Mouse (Mus musculus) MEL (cell line): ENCODE measurements around the gene Mrpl58.

ENCODE experiments used
- HCFC1 ChIP-seq: IDR thresholded peaks from 2 replicates; pipeline ENCODE4 v1.6.1; 2012; ENCODE audit warnings: low read depth, mild to moderate bottlenecking, inconsistent platforms, low read length, improper control_type of control experiment, moderate library complexity
- POLR2A ChIP-seq, 2 experiments: IDR thresholded peaks; 2 replicates each; pipeline ENCODE4 v1.6.1; 2011 to 2012; ENCODE audit warnings: low read length in 2 of 2, mild to moderate bottlenecking in 2 of 2, control low read depth in 1 of 2, improper control_type of control experiment in 1 of 2, low read depth in 1 of 2, moderate library complexity in 1 of 2; ENCODE audit not compliant: control insufficient read depth in 1 of 2, insufficient read depth in 1 of 2, poor library complexity in 1 of 2
- ZC3H11A ChIP-seq: IDR thresholded peaks from 2 replicates; pipeline ENCODE4 v1.6.1; 2012; ENCODE audit warnings: low read depth, mild to moderate bottlenecking, inconsistent platforms, low read length, improper control_type of control experiment

DNA sequence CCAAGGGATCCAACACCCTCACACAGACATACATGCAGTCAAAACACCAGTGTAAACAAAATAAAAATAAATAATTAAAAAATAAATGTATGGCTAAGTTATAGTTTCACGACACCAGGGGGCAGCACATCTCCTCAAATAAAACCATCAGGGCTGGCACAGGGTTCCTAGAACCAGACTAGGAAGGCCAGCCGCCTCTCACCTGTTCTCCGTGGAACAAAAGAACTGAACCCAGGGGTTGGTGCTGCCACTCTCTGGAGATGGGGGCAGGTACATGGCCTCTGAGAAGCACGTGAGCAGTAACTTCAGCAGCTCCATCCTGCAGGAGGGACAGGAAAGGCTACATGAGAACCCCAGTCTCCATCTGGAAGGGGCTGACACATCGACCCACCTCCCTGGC is 45.1 kb upstream of the Mrpl58 start:
- TF ChIP-seq HCFC1 (0 out of 2 replicates have a peak, but pooled peaks have one; percentile 34), ZC3H11A (peak; percentile 93), POLR2A (IDR thresholded peaks at IDR 0.05; ENCODE audit: control insufficient read depth in 1 of 2, insufficient read depth in 1 of 2, low read depth in 1 of 2, low read length in 2 of 2, poor library complexity in 1 of 2) (no peak)
